Mouse (Mus musculus): ENCODE measurements at regions not wholly inside any gene's neighbourhood (a gene's known extent, or its start where the extent isn't known, plus 50 kb on each side); places are given as distances from the start of the nearest gene placed in this dataset.

DNA sequence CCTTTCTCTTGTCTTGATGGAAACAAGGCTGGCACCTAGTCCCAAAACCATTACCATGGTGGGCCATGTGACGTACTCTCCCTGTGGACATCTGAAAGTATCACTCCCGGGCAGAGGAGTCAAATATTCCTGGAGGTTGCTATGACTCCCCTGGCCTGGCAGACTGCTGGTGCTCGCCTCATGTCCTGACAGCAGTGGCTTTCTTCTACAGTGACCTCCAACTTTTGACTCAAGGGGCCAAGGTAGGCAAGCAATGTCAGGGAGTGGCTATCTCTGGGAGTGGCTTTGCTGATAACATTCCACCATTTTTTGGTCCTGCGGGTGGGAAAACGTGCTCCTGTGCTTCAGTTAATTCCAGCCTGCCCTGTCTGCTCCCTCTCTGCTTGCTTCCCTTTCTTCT, 54.7 kb upstream of the Ptgfrn start:
- 63% methylated on average over 5 of the region's 5 CpGs for WGBS
- ATAC-seq (ENCODE audit: insufficient read depth, low FRiP score), result no peak

DNA sequence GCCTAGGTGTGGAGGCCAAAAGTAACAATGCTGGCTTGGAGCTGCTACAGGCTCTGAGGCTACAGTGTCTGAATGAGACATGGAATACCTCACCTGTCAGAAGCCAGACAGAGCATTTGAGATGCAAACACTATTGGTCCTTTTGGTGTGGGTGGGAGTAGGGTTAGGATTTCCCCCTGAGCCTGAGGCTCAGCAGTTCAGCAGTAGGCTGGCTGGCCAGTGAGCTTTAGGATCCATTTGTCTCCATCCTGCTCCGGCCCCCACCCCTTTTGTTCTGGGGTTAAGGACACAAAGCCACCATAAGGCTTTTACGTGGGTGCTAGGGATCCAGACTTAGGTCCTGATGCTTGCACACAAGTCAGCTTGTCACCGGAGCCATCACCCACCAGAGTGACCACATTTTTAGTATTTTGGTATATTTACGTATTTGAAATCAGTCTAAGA, 53.9 kb upstream of the Ptgfrn start:
- no peaks in the 10 kb centered on the region for H3K9me3 ChIP-seq (replicated peaks; ENCODE audit: control insufficient read depth, low read length)
- H3K9ac ChIP-seq (ENCODE audit: low read length), result no peak overlapping the region
- no peaks in the 10 kb centered on the region for H3K27me3 ChIP-seq (ENCODE audit: control insufficient read depth, insufficient read depth, low read length)
- H3K4me3 ChIP-seq (replicated peaks; ENCODE audit: low read length), result no peak overlapping the region
- 69% methylated on average over 4 of the region's 4 CpGs for WGBS
- H3K4me2 ChIP-seq (ENCODE audit: low read depth, low read length), result no peak overlapping the region
- no peak for ATAC-seq (ENCODE audit: insufficient read depth, low FRiP score)
- H3K4me1 ChIP-seq (ENCODE audit: control insufficient read depth, insufficient read depth, low read length), result peaks cover 23% of the 10 kb centered on the region
- H3K27ac ChIP-seq (ENCODE audit: low read length), result no peak overlapping the region
- no peaks in the 10 kb centered on the region for H3K36me3 ChIP-seq (ENCODE audit: control insufficient read depth, insufficient read depth, low read length)

More for the DNA sequence above, 54.7 kb upstream of the Ptgfrn start:
- H3K27ac ChIP-seq (ENCODE audit: low read length), result no peak overlapping the region
- H3K27me3 ChIP-seq (ENCODE audit: control insufficient read depth, insufficient read depth, low read length), result no peaks in the 10 kb centered on the region
- H3K36me3 ChIP-seq (ENCODE audit: control insufficient read depth, insufficient read depth, low read length), result no peaks in the 10 kb centered on the region
- no peak overlapping the region for H3K9ac ChIP-seq (ENCODE audit: low read length)
- no peak overlapping the region for H3K4me3 ChIP-seq (replicated peaks; ENCODE audit: low read length)
- H3K4me1 ChIP-seq (ENCODE audit: control insufficient read depth, insufficient read depth, low read length), result peaks cover 23% of the 10 kb centered on the region
- no peaks in the 10 kb centered on the region for H3K9me3 ChIP-seq (replicated peaks; ENCODE audit: control insufficient read depth, low read length)
- no peak overlapping the region for H3K4me2 ChIP-seq (ENCODE audit: low read depth, low read length)

DNA sequence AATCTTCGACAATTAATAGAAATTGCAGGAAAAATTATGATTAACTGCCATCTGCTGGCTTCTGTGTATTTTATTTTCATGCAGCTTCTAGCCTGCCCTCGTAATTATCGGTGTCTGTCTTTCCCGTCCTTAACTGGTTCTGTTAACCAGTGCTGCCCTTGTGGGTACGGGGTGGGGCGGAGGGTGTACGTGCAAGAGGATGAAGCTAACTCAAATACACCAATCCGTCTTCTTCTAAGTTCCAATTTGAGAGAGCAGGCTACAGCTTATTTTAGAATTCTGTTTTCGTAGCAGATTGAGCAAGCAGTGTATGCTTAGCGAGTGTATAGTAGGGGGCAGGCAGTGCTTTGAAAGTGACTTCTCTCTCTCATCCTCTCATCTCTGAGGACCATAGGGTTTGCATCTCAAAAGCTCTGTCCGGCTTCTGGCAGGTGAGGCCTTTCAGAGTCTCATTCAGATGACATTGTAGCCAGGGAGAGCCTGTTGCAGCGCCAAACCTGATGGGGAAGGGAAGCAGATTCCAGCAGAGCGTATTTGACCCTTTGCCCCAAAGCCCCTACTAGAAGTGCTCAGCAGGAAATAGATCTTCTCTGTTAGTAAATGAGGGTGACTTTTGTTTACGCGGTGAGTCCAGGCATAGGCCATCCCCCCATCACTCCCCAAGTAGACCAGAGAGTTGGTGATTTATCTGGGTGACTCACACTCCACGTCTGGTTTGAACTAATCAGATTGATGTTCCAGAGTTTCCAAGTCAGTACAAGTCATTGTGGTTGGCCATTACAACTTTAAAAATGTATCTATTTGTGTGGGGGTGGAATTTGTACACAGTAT, 53.3 kb upstream of the Ptgfrn start:
- no peak overlapping the region for H3K4me3 ChIP-seq (replicated peaks; ENCODE audit: low read length)
- no peak overlapping the region for H3K4me2 ChIP-seq (ENCODE audit: low read depth, low read length)
- H3K27me3 ChIP-seq (ENCODE audit: control insufficient read depth, insufficient read depth, low read length), result no peaks in the 10 kb centered on the region
- no peak for ATAC-seq (ENCODE audit: insufficient read depth, low FRiP score)
- H3K9me3 ChIP-seq (replicated peaks; ENCODE audit: control insufficient read depth, low read length), result no peaks in the 10 kb centered on the region
- no peak overlapping the region for H3K9ac ChIP-seq (ENCODE audit: low read length)
- peak overlapping the region; percentile 7; the same call in 1 of the 2 replicates for H3K27ac ChIP-seq (ENCODE audit: low read length)
- WGBS, result 23% methylated on average over 16 of the region's 16 CpGs
- peaks cover 23% of the 10 kb centered on the region for H3K4me1 ChIP-seq (ENCODE audit: control insufficient read depth, insufficient read depth, low read length)
- no peaks in the 10 kb centered on the region for H3K36me3 ChIP-seq (ENCODE audit: control insufficient read depth, insufficient read depth, low read length)

DNA sequence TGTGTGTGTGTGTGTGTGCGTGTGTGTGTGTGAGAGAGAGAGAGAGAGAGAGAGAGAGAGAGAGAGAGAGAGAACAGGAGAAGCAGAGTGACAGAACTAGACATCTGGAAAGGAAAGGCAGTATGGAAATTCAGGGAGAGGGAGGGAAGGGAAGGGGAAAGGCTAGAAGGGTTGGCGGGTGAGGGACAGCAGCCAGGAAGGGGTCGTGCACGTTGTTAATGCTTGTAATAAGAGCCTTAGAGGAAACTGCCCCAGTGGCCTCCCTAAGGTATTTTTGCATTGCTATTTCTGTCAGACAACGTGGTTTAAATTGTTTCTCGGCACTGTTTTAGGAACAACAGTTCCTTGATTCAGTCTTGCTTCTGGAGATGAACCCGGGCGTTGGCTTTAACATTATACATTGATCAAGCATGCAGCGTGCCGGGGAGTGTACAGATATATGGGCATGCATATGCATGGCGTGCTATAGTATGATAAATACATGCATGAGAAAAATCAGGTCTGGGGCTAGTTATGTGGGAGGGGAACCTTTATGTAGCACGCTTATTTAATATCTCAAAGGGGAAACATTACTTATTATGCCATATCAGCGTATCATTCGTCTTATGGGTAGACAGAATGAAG, 52.6 kb upstream of the Ptgfrn start:
- H3K27me3 ChIP-seq (ENCODE audit: control insufficient read depth, insufficient read depth, low read length), result no peaks in the 10 kb centered on the region
- peak overlapping the region; percentile 27; the same call in 1 of the 2 replicates for H3K4me2 ChIP-seq (ENCODE audit: low read depth, low read length)
- ATAC-seq (ENCODE audit: insufficient read depth, low FRiP score), result no peak
- peak overlapping the region; percentile 14; the same call in 1 of the 2 replicates for H3K27ac ChIP-seq (ENCODE audit: low read length)
- H3K4me3 ChIP-seq (replicated peaks; ENCODE audit: low read length), result no peak overlapping the region
- H3K9ac ChIP-seq (ENCODE audit: low read length), result no peak overlapping the region
- peaks cover 23% of the 10 kb centered on the region for H3K4me1 ChIP-seq (ENCODE audit: control insufficient read depth, insufficient read depth, low read length)
- no peaks in the 10 kb centered on the region for H3K9me3 ChIP-seq (replicated peaks; ENCODE audit: control insufficient read depth, low read length)
- H3K36me3 ChIP-seq (ENCODE audit: control insufficient read depth, insufficient read depth, low read length), result no peaks in the 10 kb centered on the region
- WGBS, result 31% methylated on average over 14 of the region's 14 CpGs

DNA sequence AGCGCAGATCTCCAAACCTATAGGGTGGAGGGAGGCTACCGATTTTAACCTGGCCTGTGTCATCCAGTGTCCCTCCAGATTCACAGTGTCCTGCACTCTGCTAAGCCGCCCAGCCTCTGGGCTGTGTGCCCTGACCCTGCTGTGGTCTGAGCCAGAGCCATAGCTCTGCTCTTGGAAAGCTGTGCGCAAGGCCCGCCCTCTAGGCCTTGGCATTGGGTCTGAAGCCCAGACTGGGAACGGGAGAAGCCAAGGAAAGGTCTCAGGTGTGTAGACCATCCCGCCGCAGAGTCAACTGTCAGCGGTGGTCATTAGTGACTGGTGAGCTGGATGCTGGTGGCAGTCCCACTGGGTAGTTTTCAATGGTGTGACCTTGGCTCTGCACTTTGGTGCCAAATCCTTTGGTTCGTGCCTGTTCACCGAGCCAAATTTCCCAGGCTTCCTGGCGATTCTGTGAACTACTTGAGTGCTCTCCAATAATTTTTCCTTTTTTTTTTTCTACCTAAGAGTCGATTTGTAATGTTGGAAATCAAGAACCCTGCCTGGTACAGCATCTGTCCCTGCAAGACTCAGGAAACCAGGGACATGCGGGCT, 52.0 kb upstream of the Ptgfrn start:
- Histone ChIP-seq H3K36me3 (ENCODE audit: control insufficient read depth, insufficient read depth, low read length) (no peaks in the 10 kb centered on the region), H3K27ac (ENCODE audit: low read length) (peak overlapping the region; percentile 8; the same call in 1 of the 2 replicates), H3K9ac (ENCODE audit: low read length) (no peak overlapping the region), H3K27me3 (ENCODE audit: control insufficient read depth, insufficient read depth, low read length) (no peaks in the 10 kb centered on the region), H3K4me3 (replicated peaks; ENCODE audit: low read length) (no peak overlapping the region), H3K9me3 (replicated peaks; ENCODE audit: control insufficient read depth, low read length) (no peaks in the 10 kb centered on the region), H3K4me1 (ENCODE audit: control insufficient read depth, insufficient read depth, low read length) (peaks cover 23% of the 10 kb centered on the region), H3K4me2 (ENCODE audit: low read depth, low read length) (peak overlapping the region; percentile 32)
- ATAC-seq (ENCODE audit: insufficient read depth, low FRiP score), result peak; percentile 30; the same call in 1 of the 2 replicates
- 45% methylated on average over 14 of the region's 14 CpGs for WGBS

DNA sequence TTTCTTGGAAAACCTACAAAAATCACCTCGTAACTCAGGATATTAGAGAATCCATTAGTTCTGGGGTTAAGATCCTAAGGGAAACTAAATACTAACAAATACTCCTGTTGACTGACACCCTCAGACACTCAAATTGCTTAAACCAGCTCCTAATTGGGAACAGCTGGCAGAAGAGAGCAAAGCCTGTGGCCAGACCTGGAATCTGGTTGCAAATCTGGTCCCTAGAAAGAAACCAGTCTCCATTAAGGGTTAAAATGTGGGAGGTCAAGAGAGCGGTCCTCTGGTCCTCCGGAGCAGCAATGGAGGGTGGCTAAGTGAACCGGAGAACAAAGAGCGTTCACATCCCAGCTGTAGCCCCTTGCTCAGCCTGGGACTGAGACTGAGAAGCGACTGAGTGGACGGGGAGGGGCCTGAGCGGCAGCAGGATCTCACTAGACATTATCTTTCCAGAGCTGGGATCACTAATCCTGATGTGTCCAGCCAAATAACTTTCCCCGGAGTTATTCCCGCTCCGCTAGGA, 51.4 kb upstream of the Ptgfrn start:
- Histone ChIP-seq H3K27me3 (ENCODE audit: control insufficient read depth, insufficient read depth, low read length) (no peaks in the 10 kb centered on the region), H3K27ac (ENCODE audit: low read length) (peak overlapping the region; percentile 8; the same call in 1 of the 2 replicates), H3K4me2 (ENCODE audit: low read depth, low read length) (peak overlapping the region; percentile 32), H3K36me3 (ENCODE audit: control insufficient read depth, insufficient read depth, low read length) (no peaks in the 10 kb centered on the region), H3K4me1 (ENCODE audit: control insufficient read depth, insufficient read depth, low read length) (peaks cover 23% of the 10 kb centered on the region), H3K9ac (ENCODE audit: low read length) (no peak overlapping the region), H3K4me3 (replicated peaks; ENCODE audit: low read length) (no peak overlapping the region), H3K9me3 (replicated peaks; ENCODE audit: control insufficient read depth, low read length) (no peaks in the 10 kb centered on the region)
- WGBS, result 25% methylated on average over 11 of the region's 11 CpGs
- peak; percentile 49 for ATAC-seq (ENCODE audit: insufficient read depth, low FRiP score)

All from stomach, embryonic 16.5 days (tissue).